Mouse (Mus musculus) ES-E14 (cell line): Measurements from ENCODE around the gene Rpgrip1. TPM values are rescaled to one million over a fixed set of nuclear protein-coding genes. Genes with fewer than 3 reads are reported as not detected.

Source experiments
- DNase-seq: peaks from one replicate; pipeline ENCODE4 v3.0.0-alpha.2; 2013; ENCODE audit warnings: low read depth, low spot score
- H3K27ac ChIP-seq: 2 replicates; pipeline ENCODE4 v1.5.1; 2012; ENCODE audit warnings: low read depth, mild to moderate bottlenecking, low read length, moderate library complexity, mixed read lengths; ENCODE audit not compliant: poor library complexity, insufficient read depth, severe bottlenecking
- H3K36me3 ChIP-seq: 2 replicates; pipeline ENCODE4 v1.6.1; 2012; ENCODE audit warnings: mild to moderate bottlenecking, low read length, moderate library complexity, mixed read lengths; ENCODE audit not compliant: control insufficient read depth, poor library complexity, insufficient read depth, severe bottlenecking
- H3K4me1 ChIP-seq, 2 experiments: fragments of 150-350 bp in 1 of 2; sonication (generic) in 1 of 2; 2 replicates each; pipeline ENCODE4 v1.6.1; 2012; ENCODE audit warnings: low read length in 2 of 2, mild to moderate bottlenecking in 1 of 2, mixed read lengths in 1 of 2; ENCODE audit not compliant: control insufficient read depth in 2 of 2, insufficient read depth in 2 of 2, poor library complexity in 1 of 2
- H3K4me3 ChIP-seq, 2 experiments: fragments of 150-350 bp in 1 of 2; sonication (generic) in 1 of 2; 2 replicates each; pipeline ENCODE4 v1.5.1; 2012; ENCODE audit warnings: low read length in 2 of 2, low read depth in 1 of 2, mild to moderate bottlenecking in 1 of 2, mixed read lengths in 1 of 2; ENCODE audit not compliant: insufficient read depth in 1 of 2, poor library complexity in 1 of 2, severe bottlenecking in 1 of 2
- H3K9ac ChIP-seq: 2 replicates; pipeline ENCODE4 v1.6.1; 2012; ENCODE audit warnings: low read depth, mild to moderate bottlenecking, low read length, mixed read lengths; ENCODE audit not compliant: poor library complexity, insufficient read depth, severe bottlenecking
- H3K9me3 ChIP-seq: fragments of 150-350 bp; sonication (generic); 2 replicates; pipeline ENCODE4 v1.6.1; 2012; ENCODE audit warnings: low read depth, mild to moderate bottlenecking, low read length; ENCODE audit not compliant: control insufficient read depth, insufficient read depth
- CHD2 ChIP-seq: IDR thresholded peaks from 2 replicates; pipeline ENCODE4 v1.6.1; 2014; ENCODE audit warnings: mild to moderate bottlenecking, low read depth, low read length, inconsistent platforms
- HCFC1 ChIP-seq: IDR thresholded peaks from 2 replicates; pipeline ENCODE4 v1.6.1; 2012; ENCODE audit warnings: low read length, inconsistent platforms, borderline replicate concordance; ENCODE audit not compliant: insufficient read depth
- MAFK ChIP-seq: IDR thresholded peaks from 2 replicates; pipeline ENCODE4 v1.6.1; 2014; ENCODE audit warnings: mild to moderate bottlenecking, low read depth, low read length, inconsistent platforms; ENCODE audit not compliant: insufficient read depth
- ZC3H11A ChIP-seq: IDR thresholded peaks from 2 replicates; pipeline ENCODE4 v1.6.1; 2012; ENCODE audit warnings: low read depth, mild to moderate bottlenecking, inconsistent platforms, low read length, borderline replicate concordance
- ZNF384 ChIP-seq: IDR thresholded peaks from 2 replicates; pipeline ENCODE4 v1.6.1; 2012; ENCODE audit warnings: low read depth, low read length, inconsistent platforms
- in situ Hi-C, 2 experiments: fragments of 600-800 bp; cut with MboI; formaldehyde crosslinking; loops; one replicate each; pipeline ENCODE4 v1.15.1; 2025; ENCODE audit warnings: low sequenced_read_pairs in 2 of 2, inconsistent platforms in 1 of 2; ENCODE audit not compliant: unreplicated experiment in 2 of 2
- total RNA-seq: library from RNA; depleted of rRNA; stranded (reverse); fragments of 300-350 nt; gene quantifications from 2 replicates; pipeline ENCODE4 v1.2.3, GENCODE M21; 2012

The Rpgrip1 gene
- total RNA-seq, 1 experiment = 3.3 TPM

DNA sequence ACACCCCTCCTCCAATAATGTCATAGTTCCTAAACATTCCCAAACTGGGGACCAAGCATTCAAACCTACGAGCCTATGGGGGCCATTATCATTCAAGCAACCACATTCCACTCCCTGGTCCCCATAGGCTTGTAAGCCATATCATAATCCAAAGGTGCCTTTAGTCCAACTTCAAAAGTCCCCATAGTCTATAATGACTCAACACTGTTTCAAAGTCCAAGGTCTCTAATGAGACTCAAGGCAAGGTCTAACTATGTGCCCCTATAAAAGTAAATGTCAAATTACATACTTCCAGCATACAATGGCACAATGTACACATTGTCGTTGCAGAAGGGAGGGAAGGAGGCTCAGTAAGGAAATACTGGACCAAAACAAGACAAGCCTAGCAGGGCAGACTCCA, 44.5 kb downstream of the Rpgrip1 start:
- TF ChIP-seq ZC3H11A (no peak), MAFK (no peak), HCFC1 (no peak), ZNF384 (no peak)
- DNase-seq = no peak

DNA sequence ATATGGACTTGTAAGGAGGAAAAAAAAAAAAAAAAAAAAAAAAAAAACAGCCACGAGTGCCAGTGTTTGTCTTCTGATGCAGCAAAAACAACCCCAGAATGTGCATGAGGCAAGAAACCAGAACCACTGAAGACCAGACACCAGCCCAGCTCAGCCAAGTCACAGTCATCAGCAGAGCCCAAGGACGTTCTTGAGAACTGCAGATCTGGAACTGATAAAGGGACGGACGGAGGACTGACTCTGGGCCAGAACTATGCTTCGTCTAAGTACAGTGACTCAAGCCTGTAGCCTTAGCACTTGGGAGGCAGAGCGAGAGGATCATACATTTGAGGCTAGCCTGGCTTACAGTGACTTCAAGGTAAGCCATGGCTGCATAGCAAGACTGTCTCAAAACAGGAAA, 50.4 kb downstream of the Rpgrip1 start:
- Histone ChIP-seq H3K4me3 (no peak overlapping the region), H3K9me3 (no peaks in the 10 kb centered on the region), H3K4me1 (no peaks in the 10 kb centered on the region), H3K9ac (no peak overlapping the region), H3K27ac (no peak overlapping the region), H3K36me3 (peaks cover 50% of the 10 kb centered on the region)
- no peak for TF ChIP-seq ZC3H11A
- no peak for TF ChIP-seq HCFC1
- no peak for TF ChIP-seq CHD2
- no peak for TF ChIP-seq ZNF384
- TF ChIP-seq MAFK = no peak
- no peak for DNase-seq
- in situ Hi-C loops = no loop called here

More for the DNA sequence above, 44.5 kb downstream of the Rpgrip1 start:
- H3K4me1 ChIP-seq = no peaks in the 10 kb centered on the region
- H3K4me3 ChIP-seq = no peak overlapping the region
- H3K9me3 ChIP-seq = no peaks in the 10 kb centered on the region
- no peak overlapping the region for H3K9ac ChIP-seq
- in situ Hi-C loops = no loop called here
- H3K36me3 ChIP-seq = peaks cover 9% of the 10 kb centered on the region
- H3K27ac ChIP-seq = no peak overlapping the region

DNA sequence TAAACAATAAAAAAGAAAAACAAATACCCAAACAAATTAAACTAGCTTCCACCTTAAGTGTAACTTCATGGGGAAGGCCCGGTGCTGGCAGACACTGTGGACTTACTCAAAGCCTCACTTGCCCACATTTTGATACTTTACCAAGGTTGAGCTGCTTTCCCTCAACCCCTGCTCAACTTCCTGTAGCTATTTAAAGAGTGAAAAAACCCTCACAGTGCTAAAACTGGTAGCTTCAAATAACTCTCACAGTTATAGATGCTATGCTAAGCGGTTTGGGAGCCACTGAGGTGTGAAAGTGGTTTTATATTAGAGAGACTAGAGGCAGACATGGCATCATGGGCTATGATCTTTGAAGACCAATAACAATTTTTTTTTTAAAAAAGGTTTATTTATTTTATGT, 56.1 kb downstream of the Rpgrip1 start:
- in situ Hi-C loops = no loop called here
- TF ChIP-seq MAFK (no peak), HCFC1 (no peak), CHD2 (no peak), ZNF384 (no peak)
- DNase-seq = no peak
- no peak overlapping the region for H3K4me3 ChIP-seq
- no peaks in the 10 kb centered on the region for H3K9me3 ChIP-seq
- H3K9ac ChIP-seq = no peak overlapping the region
- H3K27ac ChIP-seq = no peak overlapping the region
- H3K36me3 ChIP-seq = peaks cover 37% of the 10 kb centered on the region
- no peaks in the 10 kb centered on the region for H3K4me1 ChIP-seq

DNA sequence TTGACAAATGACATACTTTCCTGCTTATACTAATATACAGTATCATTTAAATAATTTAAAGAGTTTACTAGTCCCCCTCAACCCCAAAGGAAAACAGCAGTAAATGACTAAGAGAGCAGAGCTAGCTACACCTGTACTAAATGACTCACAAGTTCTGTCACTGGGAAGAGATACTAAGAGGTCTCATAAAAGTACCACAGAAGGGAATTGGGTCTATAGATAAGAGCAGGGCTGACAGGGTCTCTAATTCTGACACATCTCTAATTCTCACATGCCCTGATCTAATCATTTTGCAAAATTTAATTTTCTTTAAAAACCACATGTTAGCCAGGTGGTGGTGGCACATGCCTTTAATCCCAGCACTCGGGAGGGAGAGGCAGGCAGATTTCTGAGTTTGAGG, 78.3 kb downstream of the Rpgrip1 start:
- H3K4me3 ChIP-seq = no peak overlapping the region
- TF ChIP-seq ZC3H11A (no peak), HCFC1 (no peak), CHD2 (no peak), MAFK (no peak), ZNF384 (no peak)
- H3K36me3 ChIP-seq = no peaks in the 10 kb centered on the region; the same call in 1 of the 2 replicates
- H3K27ac ChIP-seq = no peak overlapping the region
- DNase-seq = no peak
- in situ Hi-C loops = no loop called here
- H3K9ac ChIP-seq = no peak overlapping the region
- H3K9me3 ChIP-seq = no peaks in the 10 kb centered on the region
- no peaks in the 10 kb centered on the region for H3K4me1 ChIP-seq

DNA sequence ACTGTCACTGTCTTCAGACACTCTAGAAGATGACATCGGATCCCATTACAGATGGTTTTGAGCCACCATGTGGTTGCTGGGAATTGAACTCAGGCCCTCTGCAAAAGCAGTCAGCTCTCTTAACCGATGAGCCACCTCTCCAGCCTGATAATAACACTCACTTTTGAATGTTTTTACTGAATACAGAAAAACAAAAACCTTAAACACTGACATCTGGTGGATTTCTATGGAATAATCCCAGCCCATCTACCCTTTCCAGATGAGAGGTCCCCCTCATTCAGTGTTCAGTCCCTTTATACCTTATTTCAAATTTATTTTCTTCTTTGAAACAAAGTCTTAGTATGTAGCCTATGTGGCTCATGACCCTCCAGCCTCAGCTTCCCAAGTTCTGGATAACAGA, 79.0 kb downstream of the Rpgrip1 start:
- no peak for DNase-seq
- in situ Hi-C loops = no loop called here
- peaks cover 2% of the 10 kb centered on the region; the same call in 1 of the 2 replicates for H3K36me3 ChIP-seq

More for the DNA sequence above, 79.0 kb downstream of the Rpgrip1 start:
- no peak overlapping the region for H3K9ac ChIP-seq
- no peak overlapping the region for H3K4me3 ChIP-seq
- H3K9me3 ChIP-seq = no peaks in the 10 kb centered on the region
- TF ChIP-seq CHD2 (no peak), MAFK (no peak), ZNF384 (no peak), ZC3H11A (no peak), HCFC1 (no peak)
- H3K27ac ChIP-seq = no peak overlapping the region
- no peaks in the 10 kb centered on the region; a peak in 1 of 4 replicates for H3K4me1 ChIP-seq
